Mouse (Mus musculus): ENCODE measurements around the gene Lsp1. TPM values are rescaled to one million over a fixed set of nuclear protein-coding genes. Genes with fewer than 3 reads are reported as not detected.

Lsp1 gene
- polyA plus RNA-seq, 1 experiment from 2014 or later = 26.2 TPM

- Histone ChIP-seq H3K27me3 (ENCODE audit: control insufficient read depth, insufficient read depth, low read depth, low read length) (no peaks in the 10 kb centered on the region), H3K9me3 (replicated peaks; ENCODE audit: control insufficient read depth, low read length) (no peaks in the 10 kb centered on the region), H3K4me1 (ENCODE audit: control insufficient read depth, low read depth, low read length) (no peaks in the 10 kb centered on the region), H3K27ac (ENCODE audit: low read length) (no peak overlapping the region), H3K4me2 (ENCODE audit: low read depth, low read length) (no peak overlapping the region), H3K9ac (ENCODE audit: low read depth, low read length) (no peak overlapping the region), H3K36me3 (ENCODE audit: control insufficient read depth, insufficient read depth) (no peaks in the 10 kb centered on the region), H3K4me3 (ENCODE audit: low read depth, low read length) (no peak overlapping the region)
- WGBS (ENCODE audit: insufficient replicate concordance) = 15% methylated on average over 7 of the region's 7 CpGs
- no peak for ATAC-seq (ENCODE audit: low read depth)
These were observed 32.4 kb upstream of the Lsp1 start for GRCm38 (mm10) chr7:142428213-142428612.

DNA sequence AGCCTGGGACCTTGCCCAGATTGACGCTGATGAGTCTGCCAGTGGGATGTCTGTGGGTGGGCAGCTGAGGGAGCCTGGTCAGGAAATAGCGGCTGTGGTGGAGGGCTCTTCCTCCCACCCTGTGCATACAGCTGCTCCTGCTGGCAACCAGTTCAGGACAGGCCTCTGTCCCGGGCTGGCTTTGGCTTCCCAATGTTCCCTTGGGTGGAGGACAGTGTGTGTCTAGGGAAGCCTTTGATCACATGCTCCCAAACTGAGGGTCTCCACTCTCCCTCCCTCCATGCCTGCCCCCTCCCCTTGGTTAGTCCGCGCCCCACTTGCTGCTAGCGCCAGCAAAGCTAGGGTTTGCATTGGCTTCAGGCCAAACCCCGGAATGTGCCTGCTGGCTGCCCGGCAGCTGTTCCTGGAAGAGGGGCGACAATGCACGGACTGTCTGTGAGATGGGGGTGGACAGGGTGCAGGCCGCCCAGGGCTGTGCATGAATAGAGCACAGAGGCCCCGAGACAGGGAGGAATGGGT, 30.4 kb upstream of the Lsp1 start:
- Histone ChIP-seq H3K9me3 (replicated peaks; ENCODE audit: control insufficient read depth, low read length) (no peaks in the 10 kb centered on the region), H3K27ac (ENCODE audit: low read length) (no peak overlapping the region), H3K4me2 (ENCODE audit: low read depth, low read length) (no peak overlapping the region), H3K9ac (ENCODE audit: low read depth, low read length) (no peak overlapping the region), H3K4me1 (ENCODE audit: control insufficient read depth, low read depth, low read length) (peaks cover under 1% of the 10 kb centered on the region; the same call in 1 of the 2 replicates), H3K4me3 (ENCODE audit: low read depth, low read length) (no peak overlapping the region), H3K36me3 (ENCODE audit: control insufficient read depth, insufficient read depth) (no peaks in the 10 kb centered on the region), H3K27me3 (ENCODE audit: control insufficient read depth, insufficient read depth, low read depth, low read length) (no peaks in the 10 kb centered on the region)
- no peak for ATAC-seq (ENCODE audit: low read depth)
- 53% methylated on average over 12 of the region's 12 CpGs for WGBS (ENCODE audit: insufficient replicate concordance)

- Histone ChIP-seq H3K9me3 (replicated peaks; ENCODE audit: control insufficient read depth, low read length) (no peaks in the 10 kb centered on the region), H3K36me3 (ENCODE audit: control insufficient read depth, insufficient read depth) (no peaks in the 10 kb centered on the region), H3K4me3 (ENCODE audit: low read depth, low read length) (no peak overlapping the region), H3K27me3 (ENCODE audit: control insufficient read depth, insufficient read depth, low read depth, low read length) (no peaks in the 10 kb centered on the region), H3K9ac (ENCODE audit: low read depth, low read length) (no peak overlapping the region), H3K4me2 (ENCODE audit: low read depth, low read length) (no peak overlapping the region), H3K4me1 (ENCODE audit: control insufficient read depth, low read depth, low read length) (peaks cover 3% of the 10 kb centered on the region), H3K27ac (ENCODE audit: low read length) (no peak overlapping the region)
- no peak for ATAC-seq (ENCODE audit: low read depth)
- 76% methylated on average over 14 of the region's 14 CpGs for WGBS (ENCODE audit: insufficient replicate concordance)
These were observed 29.5 kb upstream of the Lsp1 start for GRCm38 (mm10) chr7:142431106-142431505.

GRCm38 (mm10) chr7:142433623-142434022, 27.0 kb upstream of the Lsp1 start:
- no peak for ATAC-seq (ENCODE audit: low read depth)
- no peak overlapping the region for H3K4me3 ChIP-seq (ENCODE audit: low read depth, low read length)
- no peaks in the 10 kb centered on the region for H3K27me3 ChIP-seq (ENCODE audit: control insufficient read depth, insufficient read depth, low read depth, low read length)
- H3K36me3 ChIP-seq (ENCODE audit: control insufficient read depth, insufficient read depth) = no peaks in the 10 kb centered on the region
- no peak overlapping the region for H3K4me2 ChIP-seq (ENCODE audit: low read depth, low read length)
- H3K9me3 ChIP-seq (replicated peaks; ENCODE audit: control insufficient read depth, low read length) = no peaks in the 10 kb centered on the region
- H3K4me1 ChIP-seq (ENCODE audit: control insufficient read depth, low read depth, low read length) = peaks cover 3% of the 10 kb centered on the region
- 27% methylated on average over 19 of the region's 19 CpGs for WGBS (ENCODE audit: insufficient replicate concordance)
- no peak overlapping the region for H3K9ac ChIP-seq (ENCODE audit: low read depth, low read length)
- no peak overlapping the region for H3K27ac ChIP-seq (ENCODE audit: low read length)

DNA sequence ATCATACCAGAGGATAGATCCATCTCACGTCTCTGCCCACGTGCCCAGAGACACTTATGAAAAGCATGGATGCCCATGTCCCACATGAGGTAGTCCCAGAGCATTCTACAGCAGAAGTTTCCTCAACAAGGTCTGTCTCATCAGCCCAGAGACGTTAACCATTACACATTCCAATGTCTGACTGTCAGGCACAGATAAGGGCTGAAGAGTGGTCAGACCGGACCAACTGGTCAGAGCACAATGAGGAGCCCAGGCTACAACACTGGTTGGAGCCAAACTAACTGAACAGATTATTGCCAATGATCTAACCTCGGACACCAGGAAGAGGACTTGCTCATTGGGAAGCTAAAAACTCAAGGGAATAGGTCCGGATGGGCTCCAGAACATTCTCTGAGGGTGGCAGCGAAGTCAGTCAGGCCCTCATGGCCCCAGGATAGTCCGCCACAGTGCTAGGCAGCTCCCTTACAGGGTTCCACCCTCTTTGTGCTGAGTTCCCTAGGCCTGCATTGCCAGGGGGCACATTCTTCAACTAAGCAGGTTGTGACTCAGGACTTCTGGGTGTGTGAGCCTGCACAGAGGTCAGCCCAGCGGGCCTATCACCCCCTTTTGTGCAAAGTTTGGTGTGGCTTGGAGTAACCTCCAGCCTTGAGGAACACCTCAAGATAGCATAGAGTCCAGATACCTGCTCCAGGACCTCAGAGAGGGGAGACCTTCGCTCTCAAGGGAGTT, 26.3 kb upstream of the Lsp1 start, which contains the start of gene Syt8:
Syt8 (plus strand) TSS at position 714 of the 729 bp plus-strand sequence.
- Histone ChIP-seq H3K9me3 (replicated peaks; ENCODE audit: control insufficient read depth, low read length) (no peaks in the 10 kb centered on the region), H3K4me1 (ENCODE audit: control insufficient read depth, low read depth, low read length) (peaks cover 3% of the 10 kb centered on the region), H3K4me2 (ENCODE audit: low read depth, low read length) (no peak within 1 kb of the TSS), H3K4me3 (ENCODE audit: low read depth, low read length) (no peak within 1 kb of the TSS), H3K27ac (ENCODE audit: low read length) (no peak within 1 kb of the TSS), H3K27me3 (ENCODE audit: control insufficient read depth, insufficient read depth, low read depth, low read length) (no peaks in the 10 kb centered on the region), H3K9ac (ENCODE audit: low read depth, low read length) (no peak within 1 kb of the TSS), H3K36me3 (ENCODE audit: control insufficient read depth, insufficient read depth) (no peaks in the 10 kb centered on the region)
- ATAC-seq (ENCODE audit: low read depth) = no peak
- 57% methylated on average over 10 of the region's 10 CpGs for WGBS (ENCODE audit: insufficient replicate concordance)

- H3K4me2 ChIP-seq (ENCODE audit: low read depth, low read length) = no peak overlapping the region
- H3K27ac ChIP-seq (ENCODE audit: low read length) = no peak overlapping the region
- H3K9me3 ChIP-seq (replicated peaks; ENCODE audit: control insufficient read depth, low read length) = no peaks in the 10 kb centered on the region
These were observed 25.1 kb upstream of the Lsp1 start for GRCm38 (mm10) chr7:142435524-142435923.

GRCm38 (mm10) chr7:142437324-142437723, 23.3 kb upstream of the Lsp1 start:
- 66% methylated on average over 5 of the region's 5 CpGs for WGBS (ENCODE audit: insufficient replicate concordance)
- Histone ChIP-seq H3K9ac (ENCODE audit: low read depth, low read length) (no peak overlapping the region), H3K27ac (ENCODE audit: low read length) (no peak overlapping the region), H3K4me1 (ENCODE audit: control insufficient read depth, low read depth, low read length) (peaks cover 3% of the 10 kb centered on the region), H3K36me3 (ENCODE audit: control insufficient read depth, insufficient read depth) (no peaks in the 10 kb centered on the region), H3K27me3 (ENCODE audit: control insufficient read depth, insufficient read depth, low read depth, low read length) (no peaks in the 10 kb centered on the region), H3K4me3 (ENCODE audit: low read depth, low read length) (no peak overlapping the region), H3K9me3 (replicated peaks; ENCODE audit: control insufficient read depth, low read length) (no peaks in the 10 kb centered on the region), H3K4me2 (ENCODE audit: low read depth, low read length) (no peak overlapping the region)
- ATAC-seq (ENCODE audit: low read depth) = no peak

More at GRCm38 (mm10) chr7:142435524-142435923, 25.1 kb upstream of the Lsp1 start:
- ATAC-seq (ENCODE audit: low read depth) = peak; percentile 41
- no peak overlapping the region for H3K9ac ChIP-seq (ENCODE audit: low read depth, low read length)
- H3K27me3 ChIP-seq (ENCODE audit: control insufficient read depth, insufficient read depth, low read depth, low read length) = no peaks in the 10 kb centered on the region
- peaks cover 3% of the 10 kb centered on the region for H3K4me1 ChIP-seq (ENCODE audit: control insufficient read depth, low read depth, low read length)
- H3K4me3 ChIP-seq (ENCODE audit: low read depth, low read length) = no peak overlapping the region
- WGBS (ENCODE audit: insufficient replicate concordance) = 15% methylated on average over 4 of the region's 4 CpGs
- H3K36me3 ChIP-seq (ENCODE audit: control insufficient read depth, insufficient read depth) = no peaks in the 10 kb centered on the region

DNA sequence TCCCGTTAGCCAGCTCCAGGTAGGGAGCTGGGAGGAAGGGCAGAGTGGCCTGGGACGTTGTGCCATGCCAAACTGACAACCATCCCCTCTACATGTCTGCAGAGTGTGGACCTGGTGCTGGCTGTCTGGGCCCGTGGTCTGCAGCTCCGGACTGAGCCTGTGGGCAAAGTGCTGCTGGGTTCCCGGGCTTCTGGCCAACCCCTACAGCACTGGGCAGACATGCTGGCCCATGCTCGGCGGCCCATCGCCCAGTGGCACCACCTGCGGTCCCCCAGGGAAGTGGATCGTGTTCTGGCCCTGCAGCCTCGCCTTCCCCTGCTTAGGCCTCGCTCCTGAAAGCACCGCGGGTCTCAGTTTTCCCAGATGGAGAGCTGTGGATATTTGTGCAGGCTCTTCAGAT, 20.6 kb upstream of the Lsp1 start:
- no peaks in the 10 kb centered on the region for H3K27me3 ChIP-seq (ENCODE audit: control insufficient read depth, insufficient read depth, low read depth, low read length)
- no peak overlapping the region for H3K4me2 ChIP-seq (ENCODE audit: low read depth, low read length)
- 69% methylated on average over 14 of the region's 14 CpGs for WGBS (ENCODE audit: insufficient replicate concordance)
- ATAC-seq (ENCODE audit: low read depth) = no peak
- H3K27ac ChIP-seq (ENCODE audit: low read length) = no peak overlapping the region
- no peaks in the 10 kb centered on the region for H3K36me3 ChIP-seq (ENCODE audit: control insufficient read depth, insufficient read depth)
- H3K4me1 ChIP-seq (ENCODE audit: control insufficient read depth, low read depth, low read length) = peaks cover 3% of the 10 kb centered on the region
- H3K4me3 ChIP-seq (ENCODE audit: low read depth, low read length) = no peak overlapping the region
- no peak overlapping the region for H3K9ac ChIP-seq (ENCODE audit: low read depth, low read length)
- no peaks in the 10 kb centered on the region for H3K9me3 ChIP-seq (replicated peaks; ENCODE audit: control insufficient read depth, low read length)

- H3K9ac ChIP-seq (ENCODE audit: low read depth, low read length) = no peak overlapping the region
- H3K36me3 ChIP-seq (ENCODE audit: control insufficient read depth, insufficient read depth) = no peaks in the 10 kb centered on the region
- no peaks in the 10 kb centered on the region; the same call in 1 of the 2 replicates for H3K4me1 ChIP-seq (ENCODE audit: control insufficient read depth, low read depth, low read length)
- no peak overlapping the region for H3K4me3 ChIP-seq (ENCODE audit: low read depth, low read length)
- H3K27ac ChIP-seq (ENCODE audit: low read length) = no peak overlapping the region
- no peaks in the 10 kb centered on the region for H3K27me3 ChIP-seq (ENCODE audit: control insufficient read depth, insufficient read depth, low read depth, low read length)
- H3K9me3 ChIP-seq (replicated peaks; ENCODE audit: control insufficient read depth, low read length) = no peaks in the 10 kb centered on the region
- no peak overlapping the region for H3K4me2 ChIP-seq (ENCODE audit: low read depth, low read length)
- WGBS (ENCODE audit: insufficient replicate concordance) = 55% methylated on average over 5 of the region's 5 CpGs
- ATAC-seq (ENCODE audit: low read depth) = peak; percentile 14; the same call in 1 of the 2 replicates
These were observed 19.9 kb upstream of the Lsp1 start for GRCm38 (mm10) chr7:142440657-142441114.
